Mouse (Mus musculus) forebrain, embryonic 10.5 days (tissue): Measurements from ENCODE around the gene Drap1. TPM values are rescaled to one million over a fixed set of nuclear protein-coding genes. Genes with fewer than 3 reads are reported as not detected.
A peak's percentile ranks its signal among the peaks of the same experiment; 100 is the strongest.

Experiments
- DNase-seq: peaks from one replicate; pipeline ENCODE4 v3.0.0-alpha.2; 2017; ENCODE audit warnings: low spot score; ENCODE audit errors: extremely low spot score
- H3K27ac ChIP-seq: fragments of 300-500 bp; sonication (generic); 2 replicates; pipeline ENCODE4 v1.5.1; 2016; ENCODE audit warnings: mild to moderate bottlenecking
- H3K27me3 ChIP-seq: fragments of 300-500 bp; sonication (generic); 2 replicates; pipeline ENCODE4 v1.6.1; 2016; ENCODE audit warnings: mild to moderate bottlenecking; ENCODE audit not compliant: poor library complexity, severe bottlenecking
- H3K36me3 ChIP-seq: fragments of 300-500 bp; sonication (generic); replicated peaks from 2 replicates; pipeline ENCODE4 v1.6.1; 2016; ENCODE audit warnings: mild to moderate bottlenecking, moderate library complexity
- H3K4me1 ChIP-seq: fragments of 300-500 bp; sonication (generic); 2 replicates; pipeline ENCODE4 v1.6.1; 2016
- H3K4me3 ChIP-seq: fragments of 300-500 bp; sonication (generic); 2 replicates; pipeline ENCODE4 v1.5.1; 2016; ENCODE audit warnings: mild to moderate bottlenecking, moderate library complexity
- H3K9me3 ChIP-seq: fragments of 300-500 bp; sonication (generic); 2 replicates; pipeline ENCODE4 v1.6.1; 2016; ENCODE audit warnings: mild to moderate bottlenecking, moderate library complexity
- WGBS: fragments of 180-500 bp; shearing (Covaris S2); methylation state at CpG from one replicate; pipeline ENCODE4 v1.1.7; 2016; 5-methylcytosine and 5-hydroxymethylcytosine counted together
- polyA plus RNA-seq: library from polyadenylated mRNA; unstranded; fragments of >200 nt; fragmentation: Nextera tagmentation; extraction: Ambion mirVana; gene quantifications from 2 replicates; pipeline ENCODE4 v1.2.1, GENCODE M21; 2016

The Drap1 gene
- 198 and 208 TPM in 2 replicates for polyA plus RNA-seq

DNA sequence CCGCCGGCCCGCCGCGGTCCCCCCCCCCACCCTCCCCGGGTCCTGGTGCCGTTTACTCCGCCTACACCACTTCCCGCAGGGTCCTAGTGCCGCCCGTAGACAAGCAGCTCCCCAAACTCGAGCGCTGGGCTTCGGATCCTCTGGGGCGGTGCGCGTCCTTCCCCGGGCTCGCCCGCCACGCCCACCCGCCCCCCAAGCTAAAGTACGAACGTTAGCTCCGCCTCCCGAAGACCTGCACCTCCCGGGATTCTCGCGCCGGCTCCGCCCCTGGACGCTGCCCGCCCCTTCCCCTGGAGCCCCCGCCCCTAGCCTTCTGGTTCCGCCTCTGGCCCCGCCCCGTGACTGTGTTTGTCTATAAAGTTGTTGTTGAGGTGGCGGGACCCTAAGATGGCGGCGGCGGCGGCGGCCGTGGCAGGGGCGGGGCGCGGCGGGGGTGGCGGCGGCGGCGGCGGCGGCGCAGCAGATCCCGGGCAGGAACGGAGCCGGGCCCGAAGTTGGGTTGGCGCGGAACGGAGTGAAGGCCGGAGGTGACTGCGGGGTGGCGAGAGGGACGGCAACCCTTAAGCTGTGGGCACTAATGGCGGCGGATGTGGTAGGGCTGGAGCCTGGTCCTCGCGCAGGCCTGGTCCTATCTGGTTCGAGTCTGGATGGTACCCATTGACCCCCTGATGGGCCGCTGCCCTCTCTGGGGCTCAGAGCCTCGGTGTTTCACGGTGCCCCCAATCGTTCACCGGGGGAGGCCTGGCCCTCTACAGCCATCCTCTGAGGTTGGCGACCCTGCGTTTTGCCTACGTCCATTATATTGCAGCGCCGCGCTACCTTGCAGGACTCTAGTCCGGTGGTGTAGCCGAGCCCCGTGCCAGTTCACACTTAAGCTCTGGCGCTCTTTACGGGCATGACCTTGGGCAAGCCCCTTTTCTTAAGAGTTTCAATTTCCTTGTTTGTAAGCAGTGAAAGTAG is at the start of gene Drap1, which contains the start of gene AI837181:
Gene Drap1 (minus strand): TSS at position 198 of the 960 bp plus-strand sequence.
Gene AI837181 (plus strand): TSS at position 363 of the 960 bp plus-strand sequence.
- H3K27ac ChIP-seq: peak within 1 kb of the TSS; percentile 97
- peak within 1 kb of the TSS; percentile 86 for H3K4me3 ChIP-seq
- H3K9me3 ChIP-seq: no peaks in the 10 kb centered on the region
- H3K27me3 ChIP-seq: no peaks in the 10 kb centered on the region
- DNase-seq: peak; percentile 97
- H3K36me3 ChIP-seq: peaks cover 65% of the 10 kb centered on the region
- peaks cover 46% of the 10 kb centered on the region for H3K4me1 ChIP-seq
- WGBS: under 1% methylated on average over 84 of the region's 87 CpGs

DNA sequence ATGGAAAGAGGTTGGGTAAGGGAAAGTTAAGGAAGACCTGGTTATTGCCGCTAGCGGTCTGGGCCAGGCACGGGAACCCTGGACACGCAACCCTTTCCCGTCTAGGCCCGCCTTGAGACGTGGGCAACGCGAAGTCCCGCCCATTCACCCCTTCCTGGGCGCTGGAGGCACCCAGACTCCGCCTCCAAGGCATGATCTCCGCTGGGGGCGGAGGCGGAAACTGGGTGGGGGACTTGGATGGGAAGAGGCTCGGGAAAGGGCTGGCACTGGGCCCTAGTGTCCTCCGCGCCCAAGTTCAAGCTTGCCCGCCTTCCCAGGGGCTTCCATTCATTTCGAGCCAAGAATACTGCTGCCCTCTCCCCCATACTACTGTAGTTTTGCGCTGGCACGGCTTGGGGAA is 48.9 kb upstream of the Drap1 start, which contains the start of gene Efemp2:
Gene Efemp2 (plus strand): TSS at position 235 of the 400 bp plus-strand sequence.
- Histone ChIP-seq H3K4me3 (peak within 1 kb of the TSS; percentile 72), H3K9me3 (no peaks in the 10 kb centered on the region), H3K27me3 (peaks cover 17% of the 10 kb centered on the region), H3K4me1 (peaks cover 28% of the 10 kb centered on the region), H3K27ac (peak within 1 kb of the TSS; percentile 90), H3K36me3 (peaks cover 18% of the 10 kb centered on the region)
- peak; percentile 67 for DNase-seq
- 2% methylated on average over 22 of the region's 22 CpGs for WGBS

DNA sequence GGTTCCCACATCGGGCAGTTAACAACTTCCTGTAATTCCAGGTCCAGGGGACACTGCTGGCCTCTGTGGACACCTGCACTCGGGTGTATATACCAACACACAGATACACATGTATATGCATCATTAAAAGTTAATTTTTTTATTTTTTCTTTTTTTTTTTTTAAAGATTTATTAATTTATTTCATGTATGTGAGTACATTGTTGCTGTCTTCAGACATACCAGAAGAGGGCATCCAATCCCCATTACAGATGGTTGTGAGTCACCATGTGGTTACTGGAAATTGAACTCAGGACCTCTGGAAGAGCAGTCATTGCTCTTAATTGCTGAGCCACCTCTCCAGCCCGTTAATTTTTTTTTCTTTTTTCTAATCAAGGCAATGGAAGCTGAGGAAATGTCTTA is 48.1 kb upstream of the Drap1 start:
- H3K27me3 ChIP-seq: peaks cover 17% of the 10 kb centered on the region
- H3K36me3 ChIP-seq: peaks cover 11% of the 10 kb centered on the region
- DNase-seq: no peak
- no peak overlapping the region for H3K27ac ChIP-seq
- no peak overlapping the region; the same call in 1 of the 2 replicates for H3K4me3 ChIP-seq
- H3K4me1 ChIP-seq: peaks cover 28% of the 10 kb centered on the region
- WGBS: 77% methylated on average over 3 of the region's 3 CpGs
- H3K9me3 ChIP-seq: no peaks in the 10 kb centered on the region

DNA sequence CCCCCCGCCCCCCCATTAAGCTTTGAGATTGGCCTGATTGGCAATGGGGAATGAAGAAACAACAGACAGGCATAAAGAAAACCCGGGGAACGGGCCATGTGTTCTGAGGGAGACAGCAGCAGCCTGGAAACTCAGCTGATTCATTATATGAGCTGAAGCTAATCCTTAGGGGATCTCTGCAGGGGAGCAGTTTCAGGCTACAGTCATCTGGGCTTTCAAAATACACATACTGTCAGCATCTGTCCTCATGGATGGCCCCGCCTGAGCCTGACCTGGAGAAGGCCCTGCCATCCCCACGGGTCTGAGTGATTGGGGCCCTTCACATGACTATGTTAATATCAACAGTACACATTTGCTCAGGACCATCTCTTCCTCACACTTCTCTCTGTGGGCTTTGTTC is 47.1 kb upstream of the Drap1 start:
- 60% methylated on average over 5 of the region's 5 CpGs for WGBS
- Histone ChIP-seq H3K36me3 (peaks cover 15% of the 10 kb centered on the region), H3K4me3 (no peak overlapping the region), H3K27ac (no peak overlapping the region), H3K9me3 (no peaks in the 10 kb centered on the region), H3K4me1 (peaks cover 28% of the 10 kb centered on the region), H3K27me3 (peaks cover 17% of the 10 kb centered on the region)
- no peak for DNase-seq

DNA sequence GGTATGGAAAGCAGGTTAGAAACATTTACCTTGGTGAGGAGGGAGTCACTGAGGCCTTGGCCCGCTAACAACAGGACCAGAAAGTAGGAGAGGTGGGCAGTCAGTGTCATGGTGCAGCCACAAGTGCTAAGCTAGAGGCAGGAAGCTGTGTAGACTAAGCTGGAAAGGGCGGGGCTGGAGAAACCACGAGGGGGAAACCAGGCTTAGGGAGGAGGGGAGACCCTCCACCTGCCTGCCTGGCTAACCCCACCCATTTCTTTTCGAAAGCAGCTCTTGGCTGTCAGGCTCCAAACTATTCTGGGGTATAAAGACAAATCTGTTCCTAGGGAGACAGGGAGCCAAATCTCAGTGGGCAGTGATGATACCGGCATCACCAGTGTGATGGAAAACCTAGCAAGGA is 43.6 kb upstream of the Drap1 start, which contains the start of gene Ctsw:
Gene Ctsw (minus strand): TSS at position 134 of the 400 bp plus-strand sequence.
- peaks cover 11% of the 10 kb centered on the region for H3K4me1 ChIP-seq
- no peaks in the 10 kb centered on the region for H3K9me3 ChIP-seq
- DNase-seq: no peak
- no peak within 1 kb of the TSS for H3K27ac ChIP-seq
- 68% methylated on average over 5 of the region's 5 CpGs for WGBS
- no peak within 1 kb of the TSS for H3K4me3 ChIP-seq
- peaks cover 4% of the 10 kb centered on the region; the same call in 1 of the 2 replicates for H3K27me3 ChIP-seq
- H3K36me3 ChIP-seq: peaks cover 46% of the 10 kb centered on the region

DNA sequence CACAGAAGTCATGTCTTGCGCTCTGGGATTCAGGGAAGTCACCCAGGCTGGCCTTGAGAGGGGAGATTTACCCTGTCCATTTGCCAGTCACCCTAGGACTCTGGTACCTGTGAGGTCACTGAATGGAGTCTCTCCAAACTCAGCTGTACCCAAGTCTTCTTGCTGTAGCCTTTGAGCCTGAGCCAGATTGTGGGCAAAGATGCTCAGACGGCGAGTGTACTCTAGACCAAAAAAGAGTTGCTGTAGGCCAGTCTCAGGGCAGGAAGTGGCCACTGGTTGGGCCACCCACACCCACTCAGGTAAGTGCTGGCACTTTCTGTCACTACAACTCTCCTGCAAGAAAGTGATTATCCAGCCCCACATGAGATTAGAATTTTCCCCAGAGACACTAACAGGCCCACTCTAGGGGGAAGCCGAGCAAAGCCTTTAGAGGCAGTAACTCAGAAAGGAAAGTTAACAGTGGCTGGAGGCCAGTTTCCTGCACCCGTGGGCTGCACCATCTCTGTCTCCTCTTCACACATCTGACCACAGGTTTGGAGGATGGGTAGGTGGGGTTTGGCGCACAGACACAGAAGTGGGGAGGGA is 42.2 kb upstream of the Drap1 start:
- Histone ChIP-seq H3K27me3 (no peaks in the 10 kb centered on the region), H3K9me3 (no peaks in the 10 kb centered on the region), H3K36me3 (peaks cover 60% of the 10 kb centered on the region), H3K27ac (no peak overlapping the region), H3K4me3 (no peak overlapping the region), H3K4me1 (peaks cover 10% of the 10 kb centered on the region)
- no peak for DNase-seq
- 89% methylated on average over 6 of the region's 6 CpGs for WGBS

DNA sequence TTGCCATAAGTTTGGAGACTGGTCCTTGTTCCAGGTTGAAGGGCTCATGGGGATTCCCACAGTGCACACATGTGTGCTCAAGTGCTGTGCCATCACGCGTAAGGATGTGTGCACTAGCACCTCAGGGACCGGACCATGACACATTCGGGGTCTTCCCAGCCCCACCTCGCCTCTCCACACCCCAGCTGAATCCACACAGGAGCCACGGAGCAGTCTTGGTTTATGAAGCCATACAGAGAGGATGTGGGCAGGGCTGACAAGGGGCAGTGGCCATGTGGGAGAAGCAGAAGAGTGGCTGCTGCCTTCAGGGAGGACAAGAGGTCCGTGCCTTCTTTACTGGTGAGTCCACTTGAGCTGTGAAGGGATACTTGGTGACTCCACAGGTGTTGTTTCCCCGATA is 40.3 kb upstream of the Drap1 start:
- H3K4me3 ChIP-seq: no peak overlapping the region; the same call in 1 of the 2 replicates
- H3K4me1 ChIP-seq: peaks cover 23% of the 10 kb centered on the region
- H3K27ac ChIP-seq: no peak overlapping the region
- no peak for DNase-seq
- H3K27me3 ChIP-seq: no peaks in the 10 kb centered on the region
- WGBS: 96% methylated on average over 8 of the region's 8 CpGs
- no peaks in the 10 kb centered on the region for H3K9me3 ChIP-seq
- H3K36me3 ChIP-seq: peaks cover 61% of the 10 kb centered on the region

DNA sequence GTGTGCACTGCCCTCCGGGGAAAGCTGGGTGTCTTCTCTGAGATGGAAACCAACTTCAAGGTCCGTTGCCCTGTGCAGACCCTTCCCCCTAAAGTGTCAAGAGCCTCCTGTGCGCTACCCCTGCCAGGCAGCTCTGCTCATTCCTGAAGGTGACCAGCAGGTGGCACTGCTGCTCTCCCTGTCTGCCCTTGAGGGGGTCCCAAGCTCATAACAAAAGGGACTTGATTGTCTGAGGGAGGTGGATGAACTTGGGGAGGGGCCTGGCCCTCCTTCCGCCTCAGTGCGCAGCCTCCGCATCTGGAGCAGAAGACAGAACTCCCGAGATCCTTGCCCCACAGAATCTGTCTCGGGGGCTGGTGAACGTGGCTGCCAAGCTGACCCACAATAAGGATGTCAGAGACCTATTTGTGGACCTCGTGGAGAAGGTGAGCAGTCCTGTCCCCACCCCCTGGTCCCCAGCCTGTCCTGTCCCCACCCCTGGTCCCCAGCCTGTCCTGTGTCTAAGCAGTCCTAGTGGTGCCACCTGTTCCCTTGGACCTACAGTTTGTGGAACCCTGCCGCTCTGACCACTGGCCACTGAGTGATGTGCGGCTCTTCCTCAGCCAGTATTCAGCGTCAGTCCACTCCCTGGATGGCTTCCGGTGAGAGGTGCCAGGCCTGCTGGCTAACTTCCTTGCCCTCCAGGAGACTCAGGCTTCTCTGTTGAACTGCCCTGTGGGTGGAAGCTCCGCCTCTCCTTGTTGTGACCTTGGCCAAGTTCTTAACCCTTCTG is 39.2 kb upstream of the Drap1 start:
- H3K4me1 ChIP-seq: peaks cover 26% of the 10 kb centered on the region
- WGBS: 63% methylated on average over 15 of the region's 15 CpGs
- peak overlapping the region; percentile 31 for H3K4me3 ChIP-seq
- peaks cover 9% of the 10 kb centered on the region for H3K27me3 ChIP-seq
- H3K27ac ChIP-seq: peak overlapping the region; percentile 78
- no peaks in the 10 kb centered on the region for H3K9me3 ChIP-seq
- H3K36me3 ChIP-seq: peaks cover 61% of the 10 kb centered on the region
- peak; percentile 74 for DNase-seq

DNA sequence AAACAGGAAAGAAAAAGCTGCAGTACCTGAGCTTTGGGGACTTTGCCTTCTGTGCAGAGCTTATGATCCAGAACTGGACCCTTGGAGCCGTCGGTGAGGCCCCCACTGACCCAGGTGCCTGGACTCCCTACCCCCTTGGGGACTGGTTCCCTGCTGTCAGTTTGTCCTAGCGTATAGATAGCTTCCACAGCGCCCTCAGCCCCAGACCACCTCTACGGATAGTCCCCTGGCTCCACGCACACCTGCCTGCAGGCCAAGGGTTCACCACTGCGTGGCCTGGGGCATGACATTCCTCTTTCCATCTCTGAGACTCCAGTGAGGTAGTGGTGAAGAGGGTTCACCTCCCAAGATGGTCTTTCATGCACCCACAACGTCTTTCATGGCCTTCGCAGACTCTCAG is 38.4 kb upstream of the Drap1 start:
- no peak overlapping the region; the same call in 1 of the 2 replicates for H3K4me3 ChIP-seq

DNA sequence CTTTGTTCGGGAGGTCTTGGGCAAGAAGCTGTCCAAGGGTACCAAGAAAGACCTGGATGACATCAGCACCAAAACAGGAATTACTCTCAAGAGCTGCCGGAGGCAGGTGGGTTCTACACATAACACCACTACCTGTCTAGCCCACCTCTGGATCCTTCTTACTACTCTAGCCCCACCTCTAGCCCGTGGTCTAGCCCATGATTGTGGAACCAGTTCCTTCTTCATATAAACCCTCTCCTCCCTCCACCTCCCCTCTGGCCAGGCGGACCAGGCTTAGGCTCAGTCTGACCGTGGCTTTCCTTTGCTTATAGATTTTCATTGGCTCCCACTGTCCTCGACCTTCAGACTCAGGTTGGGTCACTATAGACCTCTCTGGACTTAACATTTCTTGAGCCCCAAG is 36.6 kb upstream of the Drap1 start:
- WGBS: 89% methylated on average over 6 of the region's 6 CpGs
- Histone ChIP-seq H3K27me3 (peaks cover 19% of the 10 kb centered on the region), H3K36me3 (peaks cover 44% of the 10 kb centered on the region), H3K9me3 (no peaks in the 10 kb centered on the region), H3K4me1 (peaks cover 47% of the 10 kb centered on the region), H3K4me3 (peak overlapping the region; percentile 86), H3K27ac (no peak overlapping the region)
- no peak for DNase-seq

More for the DNA sequence above, 38.4 kb upstream of the Drap1 start:
- H3K4me1 ChIP-seq: peaks cover 29% of the 10 kb centered on the region
- DNase-seq: no peak
- H3K9me3 ChIP-seq: no peaks in the 10 kb centered on the region
- peaks cover 61% of the 10 kb centered on the region for H3K36me3 ChIP-seq
- H3K27me3 ChIP-seq: peaks cover 16% of the 10 kb centered on the region
- no peak overlapping the region for H3K27ac ChIP-seq
- 88% methylated on average over 9 of the region's 9 CpGs for WGBS

DNA sequence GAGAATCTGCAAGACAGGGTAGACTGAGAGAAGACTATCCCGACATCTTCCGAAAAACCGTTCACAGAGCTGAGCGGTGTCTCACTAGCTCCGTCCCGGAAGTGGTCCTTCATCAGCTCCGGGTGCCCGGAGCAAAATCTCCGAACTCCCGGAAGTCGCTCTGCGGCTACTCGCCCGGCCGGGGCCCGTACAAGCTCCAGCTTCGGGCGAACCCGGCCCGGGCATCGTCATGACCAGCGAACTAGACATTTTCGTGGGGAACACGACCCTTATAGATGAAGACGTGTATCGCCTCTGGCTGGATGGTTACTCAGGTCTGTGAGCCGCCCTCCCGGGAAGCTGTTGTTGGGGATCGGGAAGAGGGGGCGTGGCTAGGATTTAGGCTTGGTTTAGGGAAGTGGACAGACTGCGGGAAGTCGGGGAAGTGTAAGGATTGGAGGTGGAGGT is 35.7 kb upstream of the Drap1 start, which contains the start of gene Fibp:
Gene Fibp (plus strand): TSS at position 151 of the 447 bp plus-strand sequence.
- WGBS: under 1% methylated on average over 32 of the region's 32 CpGs
- peak within 1 kb of the TSS; percentile 86 for H3K4me3 ChIP-seq
- H3K36me3 ChIP-seq: peaks cover 35% of the 10 kb centered on the region
- H3K27me3 ChIP-seq: peaks cover 19% of the 10 kb centered on the region
- no peaks in the 10 kb centered on the region for H3K9me3 ChIP-seq
- H3K4me1 ChIP-seq: peaks cover 56% of the 10 kb centered on the region
- peak; percentile 92 for DNase-seq
- H3K27ac ChIP-seq: peak within 1 kb of the TSS; percentile 90

DNA sequence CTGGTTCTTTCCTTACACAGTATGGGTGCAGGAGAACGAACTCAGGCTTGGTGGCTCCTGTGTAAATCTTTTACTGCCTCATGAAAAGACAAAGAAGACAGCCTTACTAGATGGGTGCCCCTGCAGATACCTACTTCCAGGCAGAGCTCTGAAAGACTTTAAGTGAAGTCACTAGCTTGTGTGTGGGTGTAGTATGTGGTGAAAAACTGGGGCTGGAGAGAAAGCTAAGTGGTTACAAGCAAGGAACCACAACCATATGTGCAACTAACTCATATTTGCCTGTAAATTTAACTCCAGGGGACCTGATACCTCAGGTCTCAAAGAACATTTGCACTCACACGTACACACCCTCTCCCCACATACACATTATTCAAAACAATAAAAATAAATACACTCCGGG is 35.1 kb upstream of the Drap1 start:
- Histone ChIP-seq H3K27me3 (peaks cover 19% of the 10 kb centered on the region), H3K9me3 (no peaks in the 10 kb centered on the region), H3K27ac (peak overlapping the region; percentile 90), H3K36me3 (peaks cover 32% of the 10 kb centered on the region), H3K4me3 (peak overlapping the region; percentile 86), H3K4me1 (peaks cover 62% of the 10 kb centered on the region)
- WGBS: 30% methylated on average over 3 of the region's 3 CpGs
- DNase-seq: no peak
